18 mouse cellular contexts compared by ENCODE assay signal in genomic region chr5:118304970-118305618, GRCm38 (mm10).
"Had no signal": no experiment of that assay in that cellular context is flagged by ENCODE, and none has a peak within 500 bp of the region (broad histone marks: within the 10 kb centered on the region; RNA-seq: fewer than 3 reads in every experiment).

No protein-coding gene starts in this region.

- H3K9ac ChIP-seq: limb, embryonic 12.5 days; limb, embryonic 15.5 days; liver, embryonic 13.5 days; lung, embryonic 15.5 days had no signal

- H3K9me3 ChIP-seq: limb, embryonic 12.5 days; limb, embryonic 15.5 days; liver, embryonic 13.5 days; lung, embryonic 15.5 days had no signal

- H3K27me3 ChIP-seq: limb, embryonic 12.5 days; limb, embryonic 15.5 days; liver, embryonic 13.5 days; lung, embryonic 15.5 days had no signal

- H3K4me3 ChIP-seq: layer of hippocampus, adult 2 months; limb, embryonic 12.5 days; limb, embryonic 15.5 days; liver, embryonic 13.5 days; lung, embryonic 15.5 days had no signal

- ATAC-seq: inflammation-experienced regulatory T-cells, adult 6 months; intestine, embryonic 16.5 days had no signal

- DNase-seq: kidney, adult 18-20 months; kidney, adult 9 months; kidney, postnatal 14 days; layer of hippocampus, adult 9-11 months; liver, embryonic 13.5 days; lung, adult 18-20 months; lung, postnatal 10 days; lung, postnatal 36 days; midbrain, embryonic 14.5 days; thymus, adult 2 months; thymus, postnatal 14 days had no signal

- H3K27ac ChIP-seq: layer of hippocampus, adult 2 months; limb, embryonic 12.5 days; limb, embryonic 15.5 days; liver, embryonic 13.5 days; lung, embryonic 15.5 days; stomach, postnatal 0 days had no signal

- H3K36me3 ChIP-seq: limb, embryonic 12.5 days; limb, embryonic 15.5 days; liver, embryonic 13.5 days; lung, embryonic 15.5 days had no signal

- H3K4me2 ChIP-seq: limb, embryonic 12.5 days; limb, embryonic 15.5 days; liver, embryonic 13.5 days; lung, embryonic 15.5 days had no signal
